Mouse (Mus musculus): ENCODE data around the gene Sdk2.
A peak's percentile ranks its signal among the peaks of the same experiment; 100 is the strongest.

Gene Sdk2

DNA sequence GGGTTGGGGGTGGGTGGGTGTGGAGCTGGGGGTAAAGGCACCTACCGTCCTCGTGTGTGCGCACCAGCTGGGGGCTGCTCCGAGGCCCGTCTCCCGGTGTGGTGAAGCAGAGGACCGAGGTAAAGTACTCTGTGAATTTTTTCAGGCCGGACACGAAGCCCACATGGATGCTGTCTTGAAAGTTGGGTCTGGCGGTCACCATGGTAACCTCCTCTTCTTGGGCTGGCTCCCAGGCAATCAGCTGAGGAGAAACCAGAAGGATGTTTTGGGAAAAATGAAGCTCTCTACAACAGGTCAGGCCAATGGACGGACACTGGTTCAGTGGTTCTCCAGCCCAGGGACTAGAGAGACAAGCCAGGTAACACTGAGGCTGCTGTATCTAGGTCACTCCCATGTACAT, 224.0 kb downstream of the Sdk2 start:
- no peak for DNase-seq (ENCODE audit: low spot score in 2 of 2)

DNA sequence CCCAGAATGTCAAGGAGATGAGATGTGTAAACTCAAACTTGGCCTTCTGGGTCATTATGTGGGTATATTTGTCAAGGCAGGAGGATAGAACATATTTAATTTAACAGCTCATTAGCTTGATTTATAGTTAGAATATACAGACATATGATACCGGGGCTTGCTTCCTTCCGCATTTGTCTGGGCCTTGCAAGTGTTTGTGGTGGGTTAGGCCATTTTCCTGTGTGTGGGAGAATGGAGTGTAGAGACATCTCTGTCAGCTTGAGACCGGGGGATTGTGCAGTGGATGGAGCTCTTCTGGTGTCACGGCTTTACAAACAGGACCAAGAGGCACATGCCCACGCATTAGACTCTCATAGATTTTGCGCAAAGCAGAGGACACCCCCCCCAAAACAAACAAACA, 235.2 kb downstream of the Sdk2 start:
- no peak for DNase-seq (ENCODE audit: low spot score in 2 of 2)

DNA sequence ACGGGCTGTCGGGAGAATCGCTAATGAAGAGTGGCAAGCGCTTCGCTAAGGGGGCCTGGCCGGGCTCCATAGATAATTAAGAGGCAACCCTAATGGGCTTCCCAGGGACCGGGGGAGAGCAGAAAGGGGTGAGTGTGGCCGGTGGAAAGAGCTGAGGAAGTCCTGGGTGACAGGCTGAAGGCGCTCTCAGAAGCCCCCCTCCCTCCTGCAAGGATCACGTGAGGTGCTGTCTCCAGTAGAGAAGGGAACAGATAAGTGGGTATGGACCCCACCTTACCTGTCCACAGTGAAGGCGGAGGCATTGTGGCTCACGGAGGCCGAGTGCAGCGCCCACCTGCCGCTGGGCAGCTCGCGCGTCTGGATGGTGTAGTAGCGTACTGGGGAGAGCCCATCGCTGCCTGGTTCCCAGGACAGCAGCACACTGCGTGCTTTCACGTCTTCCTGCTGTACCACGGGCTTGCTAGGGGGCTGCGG, 238.7 kb downstream of the Sdk2 start:
- DNase-seq (ENCODE audit: low spot score in 2 of 2): no peak

DNA sequence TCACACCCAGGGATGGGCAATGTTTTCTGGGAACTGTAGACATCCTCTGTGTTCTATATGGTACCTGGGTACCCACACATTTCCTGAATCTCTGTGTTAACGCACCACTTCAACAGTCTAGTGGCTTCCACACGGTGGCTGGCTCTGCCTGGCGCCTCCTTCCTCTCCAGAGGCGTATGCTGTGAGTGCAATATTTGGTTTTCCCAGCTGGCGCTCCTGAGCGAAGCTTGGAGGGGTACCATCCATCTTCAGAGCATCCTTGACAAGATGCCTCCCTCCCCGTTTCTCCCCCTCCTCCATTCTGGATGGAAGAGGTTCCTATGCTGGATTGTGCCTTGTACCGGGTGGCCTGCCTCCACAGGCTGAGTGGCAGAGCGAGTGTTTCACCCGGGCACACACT, 246.8 kb downstream of the Sdk2 start:
- DNase-seq (ENCODE audit: low spot score in 2 of 2): no peak

DNA sequence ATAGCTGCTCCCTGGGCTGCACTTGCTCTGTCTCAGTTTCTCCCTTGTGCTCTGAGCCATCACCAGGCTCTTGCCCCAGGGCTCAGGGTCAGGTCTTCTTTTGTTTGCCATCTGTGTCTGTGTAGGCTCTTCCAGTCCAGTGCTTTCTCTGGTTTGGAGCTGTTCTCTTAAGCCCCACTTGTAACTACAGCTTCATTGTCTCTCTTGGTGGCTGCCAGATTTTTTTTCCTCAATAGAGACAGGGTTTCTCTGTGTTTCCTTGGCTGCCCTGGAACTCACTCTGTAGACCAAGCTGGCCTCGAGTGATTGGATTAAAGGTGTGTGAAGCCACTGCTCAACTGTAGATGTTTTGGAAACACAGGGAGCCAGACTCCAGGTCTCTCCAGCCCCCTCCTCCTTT, 247.8 kb downstream of the Sdk2 start:
- DNase-seq (ENCODE audit: low spot score in 2 of 2): no peak

DNA sequence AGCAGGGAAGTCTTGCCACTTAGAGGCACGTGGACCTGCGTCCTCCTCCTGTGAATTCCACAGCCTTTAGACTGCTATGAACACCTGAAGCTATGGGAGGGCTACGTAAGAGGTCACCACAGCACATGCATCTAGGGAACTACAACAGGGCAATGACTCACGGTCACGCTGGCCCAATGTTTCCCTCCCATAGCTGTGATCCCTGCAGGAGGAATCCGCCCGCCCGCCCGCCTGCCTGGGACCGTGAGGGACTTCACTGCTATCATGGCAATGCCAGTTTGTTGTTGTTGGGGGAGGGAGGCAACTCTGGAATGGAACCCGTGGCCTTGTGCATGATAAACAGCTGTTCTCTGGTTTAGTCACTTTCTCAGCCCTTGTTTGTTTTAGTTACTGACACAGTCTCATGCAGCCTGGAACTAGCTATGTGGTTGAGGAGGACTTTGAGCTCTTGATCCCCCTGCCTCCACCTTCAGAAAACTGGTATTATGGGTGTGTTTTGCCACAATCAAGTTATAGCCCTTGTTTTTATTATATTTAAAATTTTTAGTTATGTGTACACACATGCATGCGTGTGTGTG, 249.8 kb downstream of the Sdk2 start:
- no peak for DNase-seq (ENCODE audit: low spot score in 2 of 2)

DNA sequence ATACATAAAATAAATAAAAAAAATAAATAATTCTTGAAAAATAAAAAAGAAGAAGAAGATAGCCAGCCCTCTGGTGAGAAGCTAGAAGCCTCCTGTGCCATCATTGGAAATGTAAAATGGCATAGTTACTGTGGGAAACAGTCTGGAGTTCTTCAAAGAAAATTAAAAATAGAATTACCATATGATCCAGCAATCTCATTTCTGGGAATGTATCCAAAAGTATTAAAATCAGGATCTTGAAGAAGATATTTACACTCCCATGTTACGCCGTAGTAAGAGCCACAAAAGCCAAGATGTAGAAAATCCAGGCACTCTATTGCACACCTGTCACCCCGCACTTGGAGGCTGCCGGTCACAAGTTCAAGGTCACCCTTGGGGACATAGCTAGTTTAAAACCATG, 250.4 kb downstream of the Sdk2 start:
- DNase-seq (ENCODE audit: low spot score in 2 of 2): no peak

DNA sequence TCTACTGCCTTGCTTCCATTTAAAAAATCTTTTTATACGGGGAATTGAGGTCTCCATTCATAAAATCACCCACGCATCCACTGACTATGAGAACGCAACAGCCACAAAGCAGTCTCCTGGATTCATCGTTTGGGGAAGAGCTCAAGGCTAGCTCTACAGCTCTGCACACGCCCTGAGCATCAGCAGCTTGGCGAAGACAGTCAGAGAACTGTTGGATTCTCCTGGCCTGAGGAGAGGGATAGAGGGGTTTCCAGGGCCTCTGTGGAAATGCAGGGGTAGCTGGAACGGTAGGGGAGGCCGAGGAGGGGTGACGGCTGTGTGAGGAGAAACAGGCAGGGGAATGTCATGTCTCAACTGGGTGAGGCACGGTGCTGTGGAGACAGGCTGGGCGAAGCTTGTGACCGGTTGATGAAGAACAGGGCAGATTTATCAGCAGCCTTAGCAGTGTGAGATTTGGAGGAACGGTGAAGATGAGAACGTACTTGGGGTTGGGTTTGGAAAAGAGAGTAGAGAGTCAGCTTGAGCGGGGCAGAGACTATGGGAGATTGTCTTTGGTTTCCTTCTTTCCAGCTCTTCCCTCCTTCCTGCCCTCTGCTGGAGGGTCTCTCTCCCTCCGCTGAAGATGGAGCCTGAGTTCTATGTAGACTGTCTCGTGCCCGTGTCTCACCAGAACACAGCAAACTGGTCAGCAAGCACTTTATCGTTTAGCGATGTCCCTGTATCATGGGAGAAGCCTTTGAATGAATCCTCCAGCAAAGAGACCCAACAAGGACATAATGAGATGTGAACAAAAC, 255.1 kb downstream of the Sdk2 start:
- no peak for DNase-seq (ENCODE audit: low spot score in 2 of 2)

DNA sequence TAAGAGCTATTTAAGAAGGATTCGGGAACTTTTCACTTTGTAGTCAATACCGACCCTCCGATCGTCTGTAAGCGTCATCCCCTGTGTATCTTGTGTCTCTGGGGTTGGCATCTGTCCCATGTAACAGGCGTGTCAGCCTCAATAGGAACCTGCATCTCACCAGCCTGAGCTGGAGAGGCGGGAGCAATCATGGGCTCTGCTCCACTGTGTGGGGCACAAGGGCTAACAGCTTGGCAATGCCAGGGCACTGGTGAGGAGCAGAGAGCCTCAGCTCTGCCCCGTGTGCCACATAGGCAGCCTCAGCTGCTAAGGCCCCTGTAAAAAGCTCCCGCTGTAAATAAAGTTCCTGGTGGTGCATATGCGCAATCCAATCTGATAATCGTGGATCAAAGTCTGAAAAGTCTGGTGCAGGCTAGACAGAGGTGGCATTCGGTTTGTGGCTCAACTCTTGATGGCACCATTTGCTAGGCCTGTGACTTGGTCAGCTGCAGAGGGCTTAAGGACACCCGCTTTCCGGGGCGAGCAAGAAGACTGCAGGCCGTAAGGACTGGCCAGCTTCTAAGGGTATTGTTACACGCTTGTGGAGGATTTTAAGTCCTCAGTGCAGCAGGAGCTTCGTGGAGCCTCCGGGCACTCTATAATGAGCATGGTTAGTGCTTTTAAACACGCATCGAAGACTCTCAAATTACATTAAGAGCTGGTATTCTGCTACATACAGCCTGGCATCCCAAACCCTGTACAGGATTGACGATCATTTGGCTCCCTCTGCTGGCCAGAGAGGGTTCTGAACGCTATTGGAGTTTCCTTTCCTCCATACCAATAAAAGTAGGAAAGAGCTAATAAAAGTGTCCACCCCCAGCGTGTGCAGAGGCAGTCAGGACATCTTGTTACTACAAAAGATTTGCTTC, 256.0 kb downstream of the Sdk2 start:
- peak in 1 of 2 experiments; percentile 73 for DNase-seq (ENCODE audit: low spot score in 2 of 2)

DNA sequence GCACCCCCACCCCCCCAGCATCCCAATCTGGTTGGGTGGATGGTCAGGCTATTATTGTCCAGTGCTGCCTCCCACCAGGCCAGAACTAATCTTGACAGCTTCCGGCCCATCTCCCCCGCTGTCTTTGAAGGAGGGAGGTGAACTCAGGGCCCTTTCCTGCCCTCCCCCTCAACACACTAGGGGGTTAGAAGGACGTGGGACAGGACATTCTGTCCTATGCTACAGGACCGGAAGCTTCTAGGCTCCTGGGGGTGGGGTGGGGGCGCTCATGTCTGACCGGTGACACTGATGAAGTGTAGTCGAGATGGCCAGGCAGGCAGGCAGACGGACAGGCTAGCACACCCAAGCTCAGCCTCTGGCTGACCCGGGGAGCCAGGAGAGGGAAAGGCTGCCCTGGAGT, 259.8 kb downstream of the Sdk2 start:
- peak; percentile 75 to 91 for DNase-seq (ENCODE audit: low spot score in 2 of 2)

DNA sequence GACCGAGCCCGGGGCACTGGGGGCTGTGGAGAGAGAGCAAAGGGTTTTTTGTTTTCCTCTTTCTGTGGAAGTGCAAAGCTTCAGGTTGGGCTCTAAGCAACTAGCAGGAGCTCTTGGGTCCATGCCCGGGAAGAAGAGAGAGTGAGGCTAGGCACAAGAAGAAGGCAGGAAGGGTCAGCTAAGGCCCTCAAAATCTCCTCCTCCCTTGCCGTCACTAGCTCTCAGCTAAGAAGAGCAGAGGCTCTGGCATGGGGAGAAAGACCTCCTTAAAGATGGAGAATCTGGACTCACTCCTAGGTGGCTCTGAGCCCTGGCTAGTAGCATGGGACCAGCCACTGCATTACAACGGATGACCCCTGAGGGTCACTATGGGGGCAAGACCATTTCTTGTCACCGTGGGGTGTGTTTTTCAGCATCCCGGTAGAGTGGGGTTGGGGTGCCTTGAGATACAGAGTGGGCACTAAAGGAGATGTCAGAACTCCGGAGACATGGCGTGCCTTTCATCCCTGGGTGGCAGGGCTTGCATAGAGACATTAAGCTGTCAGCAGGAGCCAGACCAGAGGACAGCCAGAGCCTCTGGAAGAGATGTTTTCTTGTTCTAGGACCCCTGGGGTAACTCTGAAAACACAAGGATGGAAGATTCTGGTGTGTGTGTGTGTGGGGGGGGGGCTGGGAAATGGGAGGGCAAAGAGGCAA, 260.3 kb downstream of the Sdk2 start:
- peak; percentile 30 to 45 for DNase-seq (ENCODE audit: low spot score in 2 of 2)

DNA sequence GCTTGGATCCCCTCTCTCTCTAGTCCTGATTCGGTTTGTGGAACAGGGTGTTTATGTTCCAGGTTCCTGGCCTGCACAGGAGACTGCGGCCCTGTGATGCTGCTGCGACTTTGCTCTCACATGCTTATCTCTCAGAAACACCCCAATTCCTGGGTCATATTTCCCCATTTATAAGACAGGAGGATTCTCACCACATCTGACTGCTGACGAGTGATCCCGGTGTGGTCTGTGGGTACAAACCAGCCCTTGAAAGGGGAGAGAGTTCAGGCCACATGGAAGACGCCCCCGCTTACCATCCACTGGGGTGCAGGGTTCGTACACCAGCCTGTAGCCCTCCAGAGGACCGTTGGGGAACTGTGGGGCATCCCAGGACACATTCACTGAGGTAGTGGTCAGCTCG, 260.9 kb downstream of the Sdk2 start:
- DNase-seq (ENCODE audit: low spot score in 2 of 2): no peak

DNA sequence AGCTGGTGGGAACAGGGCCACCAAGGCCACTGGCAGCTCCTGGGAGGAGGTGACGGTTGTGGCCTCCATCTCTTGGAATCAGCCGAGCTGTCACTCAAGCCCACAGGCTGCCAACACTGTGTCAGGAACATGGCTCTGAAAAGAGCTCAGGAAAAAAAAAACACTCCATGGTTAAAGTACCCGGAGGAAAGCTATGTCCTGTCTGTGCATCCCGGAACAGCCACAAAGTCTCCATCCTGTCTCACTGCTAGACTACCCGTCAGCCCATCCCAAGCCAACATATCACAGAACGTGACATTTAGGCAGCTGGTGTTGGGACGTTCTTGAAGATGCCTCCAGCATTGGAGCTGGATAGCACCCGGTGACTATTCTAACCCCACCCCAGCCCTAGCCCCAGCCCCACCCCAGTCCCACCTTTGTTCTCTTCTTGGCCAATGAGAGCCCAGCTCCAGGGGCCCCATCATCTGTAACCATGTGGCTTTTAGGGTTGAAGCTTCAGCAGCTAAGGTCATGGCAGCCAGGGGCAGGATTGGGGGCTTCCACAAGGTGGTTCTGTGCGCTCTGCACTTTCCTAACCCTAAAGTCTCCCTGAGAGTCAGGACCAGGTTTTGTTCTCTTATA, 263.4 kb downstream of the Sdk2 start:
- DNase-seq (ENCODE audit: low spot score in 2 of 2): no peak

DNA sequence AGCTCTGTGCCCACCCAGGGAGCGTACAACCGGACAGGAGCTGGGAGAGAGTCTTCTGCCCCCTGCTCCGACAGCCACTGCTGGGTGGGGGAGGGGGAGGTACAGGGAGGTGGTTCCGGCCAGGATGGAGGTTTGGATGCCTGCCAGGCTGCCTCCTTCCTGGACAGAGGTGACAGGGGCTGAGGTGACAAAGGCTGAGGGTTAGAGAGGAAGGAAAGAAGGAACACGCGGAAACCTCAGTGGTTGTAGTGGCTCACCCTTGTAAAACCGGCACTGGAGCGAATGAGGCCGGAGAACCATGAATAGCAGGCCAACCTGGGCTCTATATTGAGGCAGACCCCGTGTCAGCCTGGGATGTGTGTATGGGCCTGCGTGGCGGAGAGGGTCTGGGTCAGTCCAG, 264.4 kb downstream of the Sdk2 start:
- peak; percentile 51 to 78 for DNase-seq (ENCODE audit: low spot score in 2 of 2)

DNA sequence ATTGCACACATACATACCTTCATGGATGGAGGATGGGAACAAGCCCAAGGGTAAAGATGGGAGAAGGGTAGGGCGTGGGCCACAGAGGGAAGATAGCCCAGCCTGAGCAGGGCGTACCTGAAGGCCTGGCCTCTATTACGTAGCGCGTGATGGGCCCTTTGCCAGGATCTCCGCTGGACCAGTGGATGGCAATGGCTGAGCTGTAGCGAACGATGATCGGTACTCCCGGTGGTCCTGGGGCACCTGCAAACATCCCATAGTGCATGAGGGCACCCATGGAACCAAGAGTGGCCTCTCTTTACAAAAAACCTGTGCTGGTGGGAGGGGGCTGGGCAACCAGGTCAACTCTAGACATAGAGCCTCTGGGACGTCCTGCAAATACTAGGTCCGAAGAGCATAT, 266.8 kb downstream of the Sdk2 start:
- no peak for DNase-seq (ENCODE audit: low spot score in 2 of 2)

DNA sequence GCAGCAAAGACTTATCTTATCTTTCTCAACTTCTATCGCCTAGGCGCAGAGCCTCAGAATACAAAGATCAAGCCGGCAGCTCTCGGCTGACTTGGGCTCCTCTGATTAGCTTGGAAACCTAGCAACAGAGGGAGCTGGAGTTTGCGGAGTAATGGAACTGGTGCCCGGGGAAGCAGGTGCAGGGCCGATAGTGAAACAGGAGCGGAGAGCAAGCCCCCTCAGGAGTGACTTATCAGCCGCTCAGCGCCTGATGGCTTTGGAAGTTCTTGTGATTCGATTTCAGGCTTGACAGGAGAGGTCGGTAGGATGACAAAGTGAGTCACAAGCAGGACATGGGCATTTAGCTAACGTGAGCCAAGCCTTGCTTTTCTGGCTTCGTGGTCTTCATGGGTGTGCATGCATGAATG, 267.8 kb downstream of the Sdk2 start:
- no peak for DNase-seq (ENCODE audit: low spot score in 2 of 2)

DNA sequence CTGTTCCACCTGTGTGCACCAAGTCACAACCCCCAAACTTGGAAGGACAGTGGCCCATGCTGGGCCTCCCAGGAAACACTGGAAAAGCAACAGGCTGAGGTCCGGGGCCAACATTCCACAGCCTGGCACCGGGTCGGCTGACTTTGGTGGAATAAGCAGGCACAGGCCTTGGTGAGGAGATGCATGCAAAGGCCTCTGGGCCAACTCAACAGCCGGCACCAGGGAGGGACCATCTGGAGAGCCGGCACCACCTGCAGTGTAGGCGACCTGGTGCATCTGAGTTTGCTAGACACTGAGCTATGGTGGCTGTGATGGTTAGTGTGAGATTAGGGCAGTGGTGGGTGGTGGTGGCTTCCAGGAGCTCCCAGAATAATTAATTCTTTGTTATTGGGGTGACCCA, 268.8 kb downstream of the Sdk2 start:
- DNase-seq (ENCODE audit: low spot score in 2 of 2): no peak

DNA sequence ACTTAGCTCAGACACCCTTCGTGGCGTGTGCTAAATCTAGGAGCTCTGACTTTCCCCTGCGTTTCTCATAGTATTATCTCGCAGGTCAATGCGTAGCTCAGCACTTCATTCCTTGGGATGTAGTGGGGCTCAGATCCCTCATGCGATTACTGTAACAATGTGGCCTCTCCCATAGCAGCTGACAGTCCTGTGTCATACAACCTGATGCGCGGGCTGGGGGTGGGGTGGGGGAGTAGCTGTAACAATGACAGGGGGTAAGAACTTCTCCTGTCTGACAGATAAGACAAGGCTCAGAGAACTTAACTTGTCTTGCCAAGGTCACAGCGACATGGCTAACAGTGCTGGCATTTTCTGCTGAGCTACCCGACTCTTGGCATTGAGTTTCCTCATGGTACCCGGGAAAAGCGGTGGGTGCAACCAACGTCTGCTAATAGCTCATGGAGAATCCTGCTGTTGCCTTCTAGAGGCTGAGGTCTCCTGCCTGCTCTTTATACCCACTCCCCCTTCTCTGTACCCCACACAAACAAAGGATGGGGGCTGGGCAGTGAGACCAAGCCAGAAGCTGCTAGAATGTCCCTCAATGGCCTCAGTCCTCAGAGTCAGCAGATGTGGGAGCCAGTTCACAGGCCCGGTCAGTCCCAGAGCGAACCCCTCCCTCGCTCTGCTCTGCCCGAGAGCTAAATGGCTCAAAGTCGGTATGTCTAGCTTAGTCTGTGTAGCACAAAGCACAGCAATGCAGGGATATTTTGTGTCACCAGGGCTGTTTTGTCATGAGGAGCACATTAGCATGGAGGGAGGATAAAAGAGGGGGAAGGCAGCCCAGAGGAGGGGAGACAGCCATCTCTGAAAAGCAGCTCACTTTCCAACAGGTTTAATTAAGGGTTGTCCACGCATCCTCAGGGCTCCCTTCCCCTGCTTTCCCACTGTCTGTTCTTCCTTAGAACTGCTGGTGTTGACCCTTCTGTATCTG, 269.5 kb downstream of the Sdk2 start:
- no peak for DNase-seq (ENCODE audit: low spot score in 2 of 2)

DNA sequence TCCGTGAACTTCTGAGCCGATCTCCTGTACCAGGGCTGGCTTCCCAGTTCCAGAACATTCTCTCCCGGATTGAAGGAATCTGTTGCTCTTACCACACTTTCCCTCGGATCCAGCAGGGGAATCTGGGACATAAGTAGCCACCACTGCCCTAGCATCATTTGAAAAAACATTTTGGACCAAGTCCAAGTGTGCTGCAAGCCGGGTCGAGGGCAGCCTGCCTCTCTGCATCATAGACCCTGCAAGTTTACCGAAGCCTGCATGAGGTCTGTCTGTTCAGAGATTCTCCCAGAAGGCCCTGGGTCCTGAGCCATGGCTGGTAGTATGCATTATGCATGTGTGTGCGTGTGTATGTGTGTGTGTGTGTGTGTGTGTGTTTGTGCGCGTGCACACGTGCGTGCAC, 271.0 kb downstream of the Sdk2 start:
- DNase-seq (ENCODE audit: low spot score in 2 of 2): no peak

Measured in heart, adult 9 months (tissue).